Mouse (Mus musculus) heart, adult 9 months (tissue): ENCODE results near the gene Rhox9.
"Not testable (repeated sequence)": the region's sequence is repeated elsewhere in the genome, so short reads cannot be mapped to it uniquely, and the experiment has no call there.

ENCODE experiments used
- DNase-seq, 2 experiments: peaks; one replicate each; pipeline ENCODE4 v3.0.0; 2022; ENCODE audit warnings: low spot score in 2 of 2

The Rhox9 gene

GRCm38 (mm10) chrX:37901670-37902069 is at the start of gene Rhox9:
Gene Rhox9, minus strand, starts transcription at chrX:37901770.
- DNase-seq: not testable (repeated sequence)

GRCm38 (mm10) chrX:37916311-37916710 is 14.7 kb upstream of the Rhox9 start:
- DNase-seq: no peak

GRCm38 (mm10) chrX:37908581-37908980 is 7.0 kb upstream of the Rhox9 start:
- DNase-seq: no peak

GRCm38 (mm10) chrX:37903727-37904126 is 2.2 kb upstream of the Rhox9 start:
- no peak for DNase-seq

GRCm38 (mm10) chrX:37897132-37897531 is 4.4 kb downstream of the Rhox9 start, which contains the start of gene Rhox7b:
Gene Rhox7b, minus strand, starts transcription at chrX:37897232.
- DNase-seq: not testable (repeated sequence)

GRCm38 (mm10) chrX:37878844-37879243 is 22.7 kb downstream of the Rhox9 start, which contains the start of gene Rhox8:
Gene Rhox8, minus strand, starts transcription at chrX:37878944.
- DNase-seq: no peak

- DNase-seq: no peak
Measured at GRCm38 (mm10) chrX:37871641-37872040, 29.9 kb downstream of the Rhox9 start.
